8 mouse cellular contexts compared by ENCODE assay signal in the genomic region with DNA sequence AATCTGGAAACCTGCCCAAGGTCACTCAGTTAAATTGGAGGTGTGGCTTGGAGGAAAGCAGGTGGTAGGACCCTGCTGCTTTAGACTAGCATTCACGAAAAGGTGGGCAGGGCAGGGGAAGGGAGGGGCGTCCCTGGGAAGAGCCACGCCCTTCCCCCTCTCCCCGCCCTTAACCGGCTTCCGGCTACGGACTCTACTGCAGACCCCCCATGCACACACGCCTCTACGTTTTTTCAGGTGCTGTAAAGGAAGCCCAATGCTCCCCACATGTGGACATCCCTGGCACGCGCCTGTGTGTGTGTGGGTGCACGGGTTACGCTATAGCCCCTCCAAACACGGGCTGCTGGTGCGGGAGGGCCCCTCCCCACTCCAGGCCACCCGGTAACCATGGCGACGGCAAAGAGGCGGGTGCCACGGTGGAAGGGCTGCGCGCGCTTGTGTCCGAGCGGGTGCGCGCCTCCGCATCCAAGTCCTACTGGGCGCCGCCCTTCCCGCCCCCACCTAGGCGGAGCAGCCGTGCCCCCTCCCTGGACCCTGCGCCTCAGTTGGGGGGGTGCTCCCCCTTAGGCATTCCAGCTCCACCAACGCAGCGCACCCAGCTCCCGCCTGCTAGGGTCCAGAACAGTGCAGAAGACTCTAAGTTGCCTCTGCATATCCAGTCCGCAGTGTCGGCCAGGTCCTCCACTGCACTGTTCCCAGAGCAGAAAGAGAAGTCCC. TPM values are rescaled to one million over a fixed set of nuclear protein-coding genes. Genes with fewer than 3 reads are reported as not detected.
DNase-seq lines count a peak whose midpoint lies in the region; ATAC-seq and TF ChIP-seq lines count a peak whose summit lies in the region.

No protein-coding gene starts in this region.

- H3K79me2 ChIP-seq in myocyte (ENCODE audit: control insufficient read depth, insufficient read depth), result no peaks in the 10 kb centered on the region

- peaks cover 81% of the 10 kb centered on the region for H3K4me1 ChIP-seq in heart, embryonic 12.5 days (replicated peaks)
- peaks cover 77% of the 10 kb centered on the region for H3K4me1 ChIP-seq in kidney, embryonic 15.5 days
- peaks cover 50% of the 10 kb centered on the region for H3K4me1 ChIP-seq in limb, embryonic 15.5 days

- H3K36me3 ChIP-seq in heart, embryonic 12.5 days, result peaks cover 27% of the 10 kb centered on the region
- H3K36me3 ChIP-seq in kidney, embryonic 15.5 days, result peaks cover 44% of the 10 kb centered on the region
- peaks cover 35% of the 10 kb centered on the region for H3K36me3 ChIP-seq in limb, embryonic 15.5 days
- H3K36me3 ChIP-seq in myocyte (ENCODE audit: control insufficient read depth, insufficient read depth), result no peaks in the 10 kb centered on the region

- H3K9me3 ChIP-seq in heart, embryonic 12.5 days (replicated peaks), result no peaks in the 10 kb centered on the region
- no peaks in the 10 kb centered on the region for H3K9me3 ChIP-seq in kidney, embryonic 15.5 days (replicated peaks)
- H3K9me3 ChIP-seq in limb, embryonic 15.5 days, result no peaks in the 10 kb centered on the region

- 1% methylated on average over 39 of the region's 39 CpGs for WGBS in heart, embryonic 12.5 days
- under 1% methylated on average over 39 of the region's 39 CpGs for WGBS in kidney, embryonic 15.5 days
- under 1% methylated on average over 39 of the region's 39 CpGs for WGBS in limb, embryonic 15.5 days

- H3K9ac ChIP-seq in heart, embryonic 12.5 days, result peak overlapping the region; percentile 70
- H3K9ac ChIP-seq in kidney, embryonic 15.5 days, result peak overlapping the region; percentile 41
- H3K9ac ChIP-seq in limb, embryonic 15.5 days, result peak overlapping the region; percentile 37

- no peaks in the 10 kb centered on the region for H3K27me3 ChIP-seq in heart, embryonic 12.5 days (replicated peaks)
- H3K27me3 ChIP-seq in kidney, embryonic 15.5 days, result no peaks in the 10 kb centered on the region
- H3K27me3 ChIP-seq in limb, embryonic 15.5 days, result no peaks in the 10 kb centered on the region
- H3K27me3 ChIP-seq in myocyte (ENCODE audit: control insufficient read depth, insufficient read depth, insufficient read length), result peaks cover 30% of the 10 kb centered on the region

- peak; percentile 4 to 5 for DNase-seq in B cell, adult 2 months
- peak; percentile 79 for DNase-seq in embryo, embryonic 10.5 days (ENCODE audit: low spot score)
- DNase-seq in testis, postnatal 14 days (ENCODE audit: low spot score), result peak; percentile 65

- peak overlapping the region; percentile 28 for H3K27ac ChIP-seq in heart, embryonic 12.5 days (ENCODE audit: poor library complexity, severe bottlenecking)
- peak overlapping the region; percentile 75 for H3K27ac ChIP-seq in kidney, embryonic 15.5 days
- peak overlapping the region; percentile 54 for H3K27ac ChIP-seq in limb, embryonic 15.5 days

- no peak overlapping the region for H3ac ChIP-seq in myocyte (ENCODE audit: control insufficient read depth, insufficient read length)

- H3K4me3 ChIP-seq in heart, embryonic 12.5 days, result peak overlapping the region; percentile 51
- peak overlapping the region; percentile 56 for H3K4me3 ChIP-seq in kidney, embryonic 15.5 days (replicated peaks)
- peak overlapping the region; percentile 48 for H3K4me3 ChIP-seq in limb, embryonic 15.5 days
- no peak overlapping the region for H3K4me3 ChIP-seq in myocyte

- peak overlapping the region; percentile 95 for H3K4me2 ChIP-seq in heart, embryonic 12.5 days
- H3K4me2 ChIP-seq in kidney, embryonic 15.5 days, result peak overlapping the region; percentile 92
- H3K4me2 ChIP-seq in limb, embryonic 15.5 days, result peak overlapping the region; percentile 87
- H3K4me2 ChIP-seq in myocyte (ENCODE audit: low read depth), result peak overlapping the region; percentile 56

- ATAC-seq in activated CD4-positive, CD25-positive, alpha-beta regulatory T cell, adult 4 months, result peak; percentile 23
- ATAC-seq in heart, embryonic 12.5 days (ENCODE audit: insufficient number of reproducible peaks, low FRiP score), result peak; percentile 64
- ATAC-seq in kidney, embryonic 15.5 days (replicated peaks; ENCODE audit: low FRiP score), result peak; percentile 76
- peak; percentile 64 for ATAC-seq in limb, embryonic 15.5 days (ENCODE audit: insufficient number of reproducible peaks, low FRiP score, low TSS enrichment, low read depth)

- TF ChIP-seq POLR2A in myocyte (IDR thresholded peaks at IDR 0.05; ENCODE audit: insufficient read length, low read depth), result no peak

TF ChIP-seq in myocyte, 11 proteins besides CTCF, POLR2A, EP300 and RAD21:
- TF ChIP-seq TCF3 (IDR thresholded peaks at IDR 0.05; ENCODE audit: insufficient read length, low read depth), result no peak
- TF ChIP-seq USF1 (IDR thresholded peaks at IDR 0.05; ENCODE audit: low read depth), result no peak
- no peak for TF ChIP-seq MAX (IDR thresholded peaks at IDR 0.05; ENCODE audit: low read depth)
- no peak for TF ChIP-seq MYOG (IDR thresholded peaks at IDR 0.05; ENCODE audit: control insufficient read depth in 1 of 3, insufficient read depth in 1 of 3, insufficient read length in 2 of 3, low read depth in 2 of 3)
- TF ChIP-seq REST (IDR thresholded peaks at IDR 0.05; ENCODE audit: insufficient read depth, insufficient read length), result no peak
- TF ChIP-seq TCF12 (IDR thresholded peaks at IDR 0.05; ENCODE audit: insufficient read depth, poor library complexity, severe bottlenecking), result no peak
- no peak for TF ChIP-seq CEBPB (IDR thresholded peaks at IDR 0.05; ENCODE audit: insufficient read depth, poor library complexity, severe bottlenecking)
- no peak for TF ChIP-seq SRF (IDR thresholded peaks at IDR 0.05; ENCODE audit: control insufficient read depth, insufficient read length, low read depth)
- no peak for TF ChIP-seq MYOD1 (IDR thresholded peaks at IDR 0.05; ENCODE audit: control insufficient read depth in 1 of 3, insufficient read length in 2 of 3, low read depth in 2 of 3)
- TF ChIP-seq POLR2AphosphoS2 (IDR thresholded peaks at IDR 0.05; ENCODE audit: insufficient read length, low read depth), result no peak
- no peak for TF ChIP-seq E2F4 (IDR thresholded peaks at IDR 0.05; ENCODE audit: insufficient read depth)
TF ChIP-seq in myocyte: peak in this region for 0.

RNA-seq across cellular contexts. Expression of gene Ptprf, which starts 30.5 kb away (rescaled TPM):
- polyA plus RNA-seq in activated CD4-positive, CD25-positive, alpha-beta regulatory T cell, adult 4 months (2017; shearing (Covaris generic)), result under 1 TPM; 0.31 to 0.34 TPM
- polyA plus RNA-seq in heart, embryonic 12.5 days (2016; fragmentation: Nextera tagmentation; extraction: Ambion mirVana), result 38.1 and 43.5 TPM in 2 replicates
- polyA plus RNA-seq in kidney, embryonic 15.5 days (2015; fragmentation: Nextera tagmentation; extraction: Ambion mirVana), result 64.2 and 64.4 TPM in 2 replicates
- 66.4 and 82.7 TPM in 2 replicates for polyA plus RNA-seq in limb, embryonic 15.5 days (2015; fragmentation: Nextera tagmentation; extraction: Ambion mirVana)
- polyA plus RNA-seq in myocyte (2012; fragmentation: generic; extraction: Trizol), result 7.6 TPM

Comparison
In these comparisons a context has a peak if more than half of its experiments do, and no peak if none do; other contexts are left out.
1. DNase-seq: peak in every context shown above with its lines; median percentile 79 in embryo, embryonic 10.5 days; 65 in testis, postnatal 14 days; 4 in B cell, adult 2 months.
2. ATAC-seq: peak in every context shown above with its lines; median percentile 76 in kidney, embryonic 15.5 days; 64 in heart, embryonic 12.5 days; 64 in limb, embryonic 15.5 days; 23 in activated CD4-positive, CD25-positive, alpha-beta regulatory T cell, adult 4 months.